Mouse (Mus musculus): ENCODE measurements around the gene Sp140.
"Not testable (repeated sequence)": the region's sequence is repeated elsewhere in the genome, so short reads cannot be mapped to it uniquely, and the experiment has no call there.

GRCm38 (mm10) chr1:85575376-85575775 is 24.8 kb upstream of the Sp140 start, which contains the start of gene G530012D18Rik:
- not testable (repeated sequence) for TF ChIP-seq CTCF (IDR thresholded peaks at IDR 0.05; ENCODE audit: borderline replicate concordance, insufficient read depth, low read length); POLR2A (IDR thresholded peaks at IDR 0.05; ENCODE audit: low read depth, low read length)

All from embryonic fibroblast, embryonic 13.5 days (primary cell).